Mouse (Mus musculus): ENCODE data around the gene Sf3b1. TPM values are rescaled to one million over a fixed set of nuclear protein-coding genes. Genes with fewer than 3 reads are reported as not detected.

The Sf3b1 gene
- polyA plus RNA-seq, 1 experiment from 2014 or later, result 203 TPM

GRCm38 (mm10) chr1:54986248-54986647 is 41.0 kb downstream of the Sf3b1 start:
- peaks cover 71% of the 10 kb centered on the region for H3K36me3 ChIP-seq (ENCODE audit: control insufficient read depth, insufficient read depth, low read length)

DNA sequence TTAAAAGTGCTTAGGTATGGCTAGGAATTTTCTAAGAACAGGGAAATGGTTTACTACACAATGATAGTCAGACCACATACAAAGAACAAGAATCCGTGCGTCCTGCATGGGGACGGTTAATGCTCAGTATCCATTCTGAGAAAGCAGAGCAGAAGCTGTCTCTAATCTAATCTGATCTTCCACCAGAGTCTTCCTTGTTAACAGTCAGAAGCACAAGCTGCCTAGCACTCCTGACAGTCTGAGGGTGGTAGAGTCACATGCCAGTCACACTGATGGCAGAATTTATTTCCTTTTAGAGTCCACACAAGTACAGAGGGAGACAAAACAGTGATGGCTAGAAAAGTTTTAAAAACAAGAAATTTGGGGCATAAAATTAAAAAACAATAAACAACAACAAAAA is 41.5 kb downstream of the Sf3b1 start:
- ATAC-seq (ENCODE audit: insufficient number of reproducible peaks, insufficient read depth, low FRiP score, low read depth), result no peak
- Histone ChIP-seq H3K4me1 (ENCODE audit: control insufficient read depth in 2 of 2, insufficient read depth in 2 of 2, low read length in 2 of 2) (no peaks in the 10 kb centered on the region), H3K27ac (replicated peaks in 1 of 2; ENCODE audit: control insufficient read depth in 1 of 2, insufficient read depth in 1 of 2, low read depth in 2 of 2, low read length in 2 of 2) (no peak overlapping the region), H3K36me3 (ENCODE audit: control insufficient read depth, insufficient read depth, low read length) (peaks cover 67% of the 10 kb centered on the region), H3K9ac (ENCODE audit: low read length) (no peak overlapping the region), H3K4me2 (ENCODE audit: low read length) (no peak overlapping the region), H3K4me3 (ENCODE audit: control insufficient read depth in 1 of 2, insufficient read depth in 1 of 2, low read depth in 1 of 2, low read length in 2 of 2) (no peak overlapping the region), H3K9me3 (ENCODE audit: control insufficient read depth, low read length) (no peaks in the 10 kb centered on the region), H3K27me3 (ENCODE audit: control insufficient read depth, insufficient read depth, low read length) (no peaks in the 10 kb centered on the region)
- WGBS, result 77% methylated on average over 3 of the region's 3 CpGs

More at GRCm38 (mm10) chr1:54986248-54986647, 41.0 kb downstream of the Sf3b1 start:
- Histone ChIP-seq H3K9me3 (ENCODE audit: control insufficient read depth, low read length) (no peaks in the 10 kb centered on the region), H3K27ac (replicated peaks in 1 of 2; ENCODE audit: control insufficient read depth in 1 of 2, insufficient read depth in 1 of 2, low read depth in 2 of 2, low read length in 2 of 2) (no peak overlapping the region), H3K4me2 (ENCODE audit: low read length) (no peak overlapping the region), H3K4me3 (ENCODE audit: control insufficient read depth in 1 of 2, insufficient read depth in 1 of 2, low read depth in 1 of 2, low read length in 2 of 2) (no peak overlapping the region), H3K9ac (ENCODE audit: low read length) (no peak overlapping the region), H3K27me3 (ENCODE audit: control insufficient read depth, insufficient read depth, low read length) (no peaks in the 10 kb centered on the region), H3K4me1 (ENCODE audit: control insufficient read depth in 2 of 2, insufficient read depth in 2 of 2, low read length in 2 of 2) (no peaks in the 10 kb centered on the region)
- 96% methylated on average over 5 of the region's 5 CpGs for WGBS
- no peak for ATAC-seq (ENCODE audit: insufficient number of reproducible peaks, insufficient read depth, low FRiP score, low read depth)

DNA sequence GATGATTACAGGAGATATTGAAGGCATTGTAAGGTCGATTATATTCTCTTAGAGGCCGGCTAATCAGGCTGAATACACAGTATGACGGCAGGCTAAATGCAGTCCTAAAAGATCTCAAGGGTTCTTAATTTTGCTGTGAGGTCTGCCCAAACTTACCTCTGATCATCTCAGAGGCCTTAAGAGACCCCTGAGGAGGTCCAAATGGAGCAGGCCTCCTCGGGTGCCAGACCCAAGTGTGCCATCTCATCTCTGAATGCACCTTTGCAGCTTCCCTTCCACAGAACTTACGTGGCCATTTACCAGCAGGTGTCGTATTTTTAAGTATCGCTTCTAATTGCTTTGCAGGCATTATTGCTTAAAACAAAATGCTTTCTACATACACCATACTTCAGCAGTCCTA is 43.1 kb downstream of the Sf3b1 start:
- Histone ChIP-seq H3K4me3 (ENCODE audit: control insufficient read depth in 1 of 2, insufficient read depth in 1 of 2, low read depth in 1 of 2, low read length in 2 of 2) (no peak overlapping the region), H3K9ac (ENCODE audit: low read length) (no peak overlapping the region), H3K9me3 (ENCODE audit: control insufficient read depth, low read length) (no peaks in the 10 kb centered on the region), H3K36me3 (ENCODE audit: control insufficient read depth, insufficient read depth, low read length) (peaks cover 50% of the 10 kb centered on the region), H3K27ac (replicated peaks in 1 of 2; ENCODE audit: control insufficient read depth in 1 of 2, insufficient read depth in 1 of 2, low read depth in 2 of 2, low read length in 2 of 2) (no peak overlapping the region), H3K4me1 (ENCODE audit: control insufficient read depth in 2 of 2, insufficient read depth in 2 of 2, low read length in 2 of 2) (no peaks in the 10 kb centered on the region), H3K27me3 (ENCODE audit: control insufficient read depth, insufficient read depth, low read length) (no peaks in the 10 kb centered on the region), H3K4me2 (ENCODE audit: low read length) (no peak overlapping the region)
- 86% methylated on average over 7 of the region's 7 CpGs for WGBS
- ATAC-seq (ENCODE audit: insufficient number of reproducible peaks, insufficient read depth, low FRiP score, low read depth), result no peak

DNA sequence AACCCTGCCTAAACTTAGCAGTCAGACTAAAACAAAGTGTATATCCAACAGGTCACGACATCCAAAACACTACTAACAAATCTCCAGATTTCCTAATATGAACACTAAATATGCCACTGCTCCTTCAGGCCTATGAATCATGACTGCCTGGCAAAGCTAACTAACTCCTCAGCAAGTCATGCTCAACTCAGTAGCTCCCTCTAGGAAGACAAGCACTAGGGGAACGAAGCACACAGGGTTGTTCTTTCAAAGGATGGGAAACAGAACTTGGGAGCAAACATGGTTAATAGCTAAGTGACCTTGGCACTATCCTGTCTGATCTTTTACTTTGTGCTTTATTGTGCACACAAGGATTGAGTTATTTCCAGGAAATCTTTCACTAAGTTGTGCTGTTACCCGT is 43.9 kb downstream of the Sf3b1 start:
- H3K4me2 ChIP-seq (ENCODE audit: low read length), result no peak overlapping the region
- no peak for ATAC-seq (ENCODE audit: insufficient number of reproducible peaks, insufficient read depth, low FRiP score, low read depth)
- no peaks in the 10 kb centered on the region for H3K4me1 ChIP-seq (ENCODE audit: control insufficient read depth in 2 of 2, insufficient read depth in 2 of 2, low read length in 2 of 2)
- no peak overlapping the region for H3K27ac ChIP-seq (replicated peaks in 1 of 2; ENCODE audit: control insufficient read depth in 1 of 2, insufficient read depth in 1 of 2, low read depth in 2 of 2, low read length in 2 of 2)
- 58% methylated on average over 3 of the region's 3 CpGs for WGBS
- H3K27me3 ChIP-seq (ENCODE audit: control insufficient read depth, insufficient read depth, low read length), result no peaks in the 10 kb centered on the region
- H3K9ac ChIP-seq (ENCODE audit: low read length), result no peak overlapping the region
- no peak overlapping the region for H3K4me3 ChIP-seq (ENCODE audit: control insufficient read depth in 1 of 2, insufficient read depth in 1 of 2, low read depth in 1 of 2, low read length in 2 of 2)
- no peaks in the 10 kb centered on the region for H3K9me3 ChIP-seq (ENCODE audit: control insufficient read depth, low read length)
- H3K36me3 ChIP-seq (ENCODE audit: control insufficient read depth, insufficient read depth, low read length), result peaks cover 46% of the 10 kb centered on the region

DNA sequence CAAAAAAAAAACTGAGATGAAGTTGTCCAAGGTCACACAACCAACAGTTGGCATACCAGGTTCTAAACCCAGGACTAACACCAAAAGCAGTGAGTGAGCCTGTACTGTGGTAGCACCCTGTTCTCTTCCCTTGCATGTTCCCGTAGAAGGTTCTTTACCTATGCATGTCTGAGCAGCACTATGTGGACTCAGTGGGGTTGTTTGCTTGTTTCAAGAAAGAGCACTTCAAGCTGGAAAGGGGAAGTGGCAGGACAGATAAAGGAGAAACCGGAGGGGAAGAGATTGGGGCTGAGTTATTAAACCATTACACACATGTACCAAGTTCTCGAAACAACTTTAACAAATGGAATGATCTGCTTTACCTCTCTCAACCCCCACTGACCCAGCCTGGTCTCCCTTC is 44.6 kb downstream of the Sf3b1 start:
- Histone ChIP-seq H3K4me1 (ENCODE audit: control insufficient read depth in 2 of 2, insufficient read depth in 2 of 2, low read length in 2 of 2) (no peaks in the 10 kb centered on the region), H3K27me3 (ENCODE audit: control insufficient read depth, insufficient read depth, low read length) (no peaks in the 10 kb centered on the region), H3K4me3 (ENCODE audit: control insufficient read depth in 1 of 2, insufficient read depth in 1 of 2, low read depth in 1 of 2, low read length in 2 of 2) (no peak overlapping the region), H3K9me3 (ENCODE audit: control insufficient read depth, low read length) (no peaks in the 10 kb centered on the region), H3K36me3 (ENCODE audit: control insufficient read depth, insufficient read depth, low read length) (peaks cover 42% of the 10 kb centered on the region), H3K27ac (replicated peaks in 1 of 2; ENCODE audit: control insufficient read depth in 1 of 2, insufficient read depth in 1 of 2, low read depth in 2 of 2, low read length in 2 of 2) (no peak overlapping the region), H3K9ac (ENCODE audit: low read length) (no peak overlapping the region), H3K4me2 (ENCODE audit: low read length) (no peak overlapping the region)
- no peak for ATAC-seq (ENCODE audit: insufficient number of reproducible peaks, insufficient read depth, low FRiP score, low read depth)
- 75% methylated on average over 3 of the region's 3 CpGs for WGBS

DNA sequence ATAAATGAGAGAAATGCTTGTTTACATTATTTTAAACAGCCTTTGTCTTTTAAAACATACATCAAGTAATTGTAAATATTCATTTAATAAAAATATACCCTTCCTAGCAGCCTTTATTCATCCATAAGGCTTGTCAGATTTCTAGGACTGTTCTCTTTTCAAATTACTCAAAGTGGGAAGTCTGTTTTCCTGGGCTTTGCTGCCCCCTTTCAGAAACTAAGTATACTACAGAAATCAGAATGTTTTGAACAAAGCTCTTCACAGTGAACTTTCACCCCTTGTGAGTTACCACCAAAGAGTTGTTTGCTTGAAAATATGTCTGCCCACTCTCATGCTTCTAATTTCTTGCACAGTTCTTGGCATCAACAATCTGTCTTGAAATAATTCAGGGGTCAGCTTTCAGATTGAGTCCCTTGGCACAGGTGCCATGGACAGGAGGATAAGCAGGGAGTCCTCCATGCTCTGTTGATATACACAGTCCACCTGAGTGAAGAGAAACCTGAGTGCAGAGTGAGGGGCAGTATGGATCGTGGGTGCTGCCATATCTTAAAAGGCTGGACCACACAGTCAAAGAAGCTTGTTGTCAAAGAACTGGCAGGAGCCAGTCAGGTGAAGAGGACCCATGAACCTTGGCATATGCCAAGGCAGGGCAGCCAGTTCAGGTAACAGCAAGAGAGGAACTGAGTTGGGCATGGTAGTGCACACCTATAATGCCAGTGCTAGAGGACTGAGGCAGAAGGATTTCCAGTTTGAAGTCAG is 47.9 kb downstream of the Sf3b1 start:
- Histone ChIP-seq H3K4me1 (ENCODE audit: control insufficient read depth in 2 of 2, insufficient read depth in 2 of 2, low read length in 2 of 2) (no peaks in the 10 kb centered on the region), H3K9ac (ENCODE audit: low read length) (no peak overlapping the region), H3K27me3 (ENCODE audit: control insufficient read depth, insufficient read depth, low read length) (no peaks in the 10 kb centered on the region), H3K4me3 (ENCODE audit: control insufficient read depth in 1 of 2, insufficient read depth in 1 of 2, low read depth in 1 of 2, low read length in 2 of 2) (no peak overlapping the region), H3K4me2 (ENCODE audit: low read length) (no peak overlapping the region), H3K36me3 (ENCODE audit: control insufficient read depth, insufficient read depth, low read length) (peaks cover 10% of the 10 kb centered on the region), H3K27ac (replicated peaks in 1 of 2; ENCODE audit: control insufficient read depth in 1 of 2, insufficient read depth in 1 of 2, low read depth in 2 of 2, low read length in 2 of 2) (no peak overlapping the region), H3K9me3 (ENCODE audit: control insufficient read depth, low read length) (no peaks in the 10 kb centered on the region)
- no peak for ATAC-seq (ENCODE audit: insufficient number of reproducible peaks, insufficient read depth, low FRiP score, low read depth)
- 46% methylated on average over 1 of the region's 1 CpGs for WGBS

DNA sequence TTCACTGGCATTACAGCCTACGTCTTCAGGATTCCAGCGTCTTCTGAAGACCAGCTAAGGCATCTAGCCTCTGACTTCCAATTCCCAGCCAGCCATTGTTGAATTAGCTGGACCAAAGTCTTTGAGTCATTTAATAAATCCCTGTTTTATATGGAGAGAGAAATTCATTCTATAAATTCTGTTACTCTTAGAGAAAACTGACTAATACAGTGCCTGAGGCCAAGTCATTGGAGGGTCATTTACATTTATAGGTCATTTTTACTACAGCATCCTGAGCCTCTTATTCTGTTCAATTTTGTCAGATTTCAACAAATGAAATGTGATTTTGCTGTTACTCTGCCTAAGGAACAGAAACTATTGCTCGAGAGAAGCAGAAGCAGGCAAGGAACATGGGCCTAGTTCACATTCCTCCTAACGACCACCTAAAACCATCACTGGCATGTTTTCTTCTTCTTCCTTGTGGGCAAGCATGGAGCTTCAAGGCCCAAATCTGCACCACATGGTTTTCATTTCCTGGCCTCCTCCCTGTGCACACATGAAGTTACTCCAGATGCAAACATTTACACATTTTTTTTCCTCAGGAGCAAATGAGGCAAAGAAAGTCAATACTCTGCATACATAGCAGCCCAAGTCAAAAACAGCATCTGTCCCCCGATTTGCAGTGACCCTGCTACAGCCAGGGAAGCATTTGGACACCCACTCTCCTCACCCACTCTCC is 55.4 kb downstream of the Sf3b1 start:
- Histone ChIP-seq H3K36me3 (ENCODE audit: control insufficient read depth, insufficient read depth, low read length) (no peaks in the 10 kb centered on the region), H3K27me3 (ENCODE audit: control insufficient read depth, insufficient read depth, low read length) (no peaks in the 10 kb centered on the region), H3K4me3 (ENCODE audit: control insufficient read depth in 1 of 2, insufficient read depth in 1 of 2, low read depth in 1 of 2, low read length in 2 of 2) (no peak overlapping the region), H3K4me2 (ENCODE audit: low read length) (no peak overlapping the region), H3K4me1 (ENCODE audit: control insufficient read depth in 2 of 2, insufficient read depth in 2 of 2, low read length in 2 of 2) (no peaks in the 10 kb centered on the region), H3K27ac (replicated peaks in 1 of 2; ENCODE audit: control insufficient read depth in 1 of 2, insufficient read depth in 1 of 2, low read depth in 2 of 2, low read length in 2 of 2) (no peak overlapping the region), H3K9me3 (ENCODE audit: control insufficient read depth, low read length) (no peaks in the 10 kb centered on the region), H3K9ac (ENCODE audit: low read length) (no peak overlapping the region)
- ATAC-seq (ENCODE audit: insufficient number of reproducible peaks, insufficient read depth, low FRiP score, low read depth), result no peak
- 87% methylated on average over 5 of the region's 5 CpGs for WGBS
